Mouse (Mus musculus): ENCODE data around the gene Ptgs1. TPM values are rescaled to one million over a fixed set of nuclear protein-coding genes. Genes with fewer than 3 reads are reported as not detected.

The Ptgs1 gene
- polyA plus RNA-seq, 1 experiment from 2014 or later, result 76.1 TPM

DNA sequence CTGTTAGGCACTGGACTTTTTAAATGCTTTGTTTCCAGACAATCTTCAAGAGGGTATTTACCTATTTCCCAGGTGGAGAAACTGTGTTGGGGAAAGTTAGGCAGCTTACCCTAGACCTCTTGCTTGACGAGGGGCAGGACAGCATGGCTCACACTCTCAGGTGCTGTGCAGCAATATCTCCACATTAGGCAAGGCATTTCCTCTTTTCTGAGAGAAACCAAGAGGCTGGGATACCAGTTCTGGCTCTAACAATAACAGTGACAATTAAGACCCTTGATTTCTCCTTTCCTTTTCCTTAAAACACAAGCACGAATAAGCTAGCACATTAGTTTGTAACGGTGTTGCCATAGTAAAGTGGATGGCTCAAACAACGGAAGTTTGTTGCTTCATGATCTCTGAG, 40.9 kb downstream of the Ptgs1 start:
- WGBS, result 72% methylated on average over 4 of the region's 4 CpGs
- Histone ChIP-seq H3K4me1 (replicated peaks; ENCODE audit: control insufficient read depth, insufficient read depth, low read length) (no peaks in the 10 kb centered on the region), H3K36me3 (ENCODE audit: control insufficient read depth, insufficient read depth, low read length) (no peaks in the 10 kb centered on the region), H3K4me2 (ENCODE audit: low read depth, low read length) (no peak overlapping the region), H3K9ac (ENCODE audit: low read length) (no peak overlapping the region), H3K27me3 (ENCODE audit: control insufficient read depth, insufficient read depth, low read depth, low read length) (no peaks in the 10 kb centered on the region), H3K9me3 (ENCODE audit: control insufficient read depth, low read length) (no peaks in the 10 kb centered on the region), H3K27ac (ENCODE audit: low read length) (no peak overlapping the region), H3K4me3 (ENCODE audit: low read length) (no peak overlapping the region)
- no peak for ATAC-seq (ENCODE audit: low read depth)

DNA sequence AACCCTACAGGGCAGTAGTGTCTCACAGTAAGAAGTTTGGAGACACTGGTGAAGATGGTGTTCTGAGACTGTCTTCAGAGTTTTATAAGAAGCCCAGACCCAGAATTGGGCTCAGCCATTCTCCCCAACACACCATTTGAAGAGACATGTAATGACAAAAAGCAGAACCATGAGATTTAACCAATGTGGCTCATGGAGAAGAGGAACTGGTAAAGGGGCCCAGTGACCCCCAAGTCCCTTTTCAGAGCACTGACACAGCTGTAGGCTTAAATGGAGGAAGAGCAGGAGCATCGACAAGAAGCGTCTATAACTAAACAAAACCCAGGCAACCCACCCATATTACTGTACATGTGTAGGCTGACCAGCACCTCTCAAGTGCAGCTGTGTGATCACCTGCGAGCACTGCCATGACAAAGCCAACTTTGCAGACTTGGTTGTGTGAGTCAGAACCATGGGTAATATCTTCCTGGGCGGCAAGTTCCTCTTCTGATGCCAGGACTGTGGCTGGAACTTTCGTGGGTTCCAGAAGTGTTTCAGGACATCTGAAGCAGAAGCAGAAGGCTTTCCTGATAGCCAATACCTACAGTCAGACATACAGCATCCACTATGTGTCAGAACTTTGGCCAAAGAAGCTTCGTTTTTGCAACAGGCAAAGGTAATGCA, 42.2 kb downstream of the Ptgs1 start:
- Histone ChIP-seq H3K9ac (ENCODE audit: low read length) (no peak overlapping the region), H3K27me3 (ENCODE audit: control insufficient read depth, insufficient read depth, low read depth, low read length) (no peaks in the 10 kb centered on the region), H3K4me1 (replicated peaks; ENCODE audit: control insufficient read depth, insufficient read depth, low read length) (no peaks in the 10 kb centered on the region; the same call in 1 of the 2 replicates), H3K27ac (ENCODE audit: low read length) (no peak overlapping the region), H3K4me2 (ENCODE audit: low read depth, low read length) (no peak overlapping the region), H3K4me3 (ENCODE audit: low read length) (no peak overlapping the region), H3K9me3 (ENCODE audit: control insufficient read depth, low read length) (no peaks in the 10 kb centered on the region), H3K36me3 (ENCODE audit: control insufficient read depth, insufficient read depth, low read length) (no peaks in the 10 kb centered on the region)
- WGBS, result 78% methylated on average over 6 of the region's 6 CpGs
- no peak for ATAC-seq (ENCODE audit: low read depth)

DNA sequence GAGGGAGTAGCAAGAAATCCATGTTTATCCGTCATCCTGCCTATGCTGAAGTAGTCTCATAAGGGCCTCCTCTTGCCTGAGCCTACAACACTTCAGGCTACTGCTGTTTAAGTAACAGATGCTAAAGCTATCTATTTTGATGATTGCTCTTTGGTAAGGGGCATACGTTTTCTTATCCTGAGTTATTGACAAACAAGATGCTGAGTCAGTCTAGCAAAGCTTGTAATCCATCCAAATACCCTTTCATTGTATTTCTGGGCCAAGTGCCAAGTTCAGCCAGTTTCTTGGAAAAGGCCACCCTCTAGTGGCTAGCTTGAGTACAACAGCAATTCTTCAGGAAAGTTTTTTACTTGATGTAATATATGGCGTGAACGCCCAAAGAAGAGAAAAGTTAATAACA, 46.2 kb downstream of the Ptgs1 start:
- WGBS, result 26% methylated on average over 4 of the region's 4 CpGs
- no peaks in the 10 kb centered on the region; the same call in 1 of the 2 replicates for H3K4me1 ChIP-seq (replicated peaks; ENCODE audit: control insufficient read depth, insufficient read depth, low read length)
- no peak overlapping the region for H3K4me2 ChIP-seq (ENCODE audit: low read depth, low read length)
- H3K27me3 ChIP-seq (ENCODE audit: control insufficient read depth, insufficient read depth, low read depth, low read length), result no peaks in the 10 kb centered on the region
- no peaks in the 10 kb centered on the region for H3K36me3 ChIP-seq (ENCODE audit: control insufficient read depth, insufficient read depth, low read length)
- no peak overlapping the region for H3K4me3 ChIP-seq (ENCODE audit: low read length)
- H3K27ac ChIP-seq (ENCODE audit: low read length), result no peak overlapping the region
- no peak overlapping the region for H3K9ac ChIP-seq (ENCODE audit: low read length)
- peak; percentile 49 for ATAC-seq (ENCODE audit: low read depth)
- no peaks in the 10 kb centered on the region for H3K9me3 ChIP-seq (ENCODE audit: control insufficient read depth, low read length)

DNA sequence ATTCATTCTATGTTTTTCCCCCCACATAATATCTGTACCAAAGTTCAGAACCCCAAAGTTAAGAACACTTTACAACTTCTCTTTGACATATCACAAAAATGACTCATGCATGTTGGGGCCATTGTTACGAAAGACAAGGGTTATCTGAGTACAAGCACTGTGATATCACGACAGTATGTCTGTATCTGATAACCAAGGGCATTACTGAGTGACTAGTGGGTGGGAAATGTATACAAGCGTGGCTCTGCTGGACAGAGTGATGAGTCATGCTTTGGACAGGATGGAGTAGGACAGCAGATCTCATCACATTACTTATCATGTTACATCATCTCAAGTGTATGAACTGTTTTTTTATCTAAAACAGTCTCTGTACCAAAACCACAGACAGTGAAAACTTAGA, 48.5 kb downstream of the Ptgs1 start:
- H3K4me2 ChIP-seq (ENCODE audit: low read depth, low read length), result no peak overlapping the region
- H3K4me1 ChIP-seq (replicated peaks; ENCODE audit: control insufficient read depth, insufficient read depth, low read length), result no peaks in the 10 kb centered on the region; the same call in 1 of the 2 replicates
- no peak overlapping the region for H3K27ac ChIP-seq (ENCODE audit: low read length)
- ATAC-seq (ENCODE audit: low read depth), result peak; percentile 17; the same call in 1 of the 2 replicates
- 36% methylated on average over 3 of the region's 3 CpGs for WGBS
- no peaks in the 10 kb centered on the region for H3K36me3 ChIP-seq (ENCODE audit: control insufficient read depth, insufficient read depth, low read length)
- H3K9ac ChIP-seq (ENCODE audit: low read length), result no peak overlapping the region
- no peaks in the 10 kb centered on the region for H3K27me3 ChIP-seq (ENCODE audit: control insufficient read depth, insufficient read depth, low read depth, low read length)
- H3K9me3 ChIP-seq (ENCODE audit: control insufficient read depth, low read length), result no peaks in the 10 kb centered on the region
- H3K4me3 ChIP-seq (ENCODE audit: low read length), result no peak overlapping the region

DNA sequence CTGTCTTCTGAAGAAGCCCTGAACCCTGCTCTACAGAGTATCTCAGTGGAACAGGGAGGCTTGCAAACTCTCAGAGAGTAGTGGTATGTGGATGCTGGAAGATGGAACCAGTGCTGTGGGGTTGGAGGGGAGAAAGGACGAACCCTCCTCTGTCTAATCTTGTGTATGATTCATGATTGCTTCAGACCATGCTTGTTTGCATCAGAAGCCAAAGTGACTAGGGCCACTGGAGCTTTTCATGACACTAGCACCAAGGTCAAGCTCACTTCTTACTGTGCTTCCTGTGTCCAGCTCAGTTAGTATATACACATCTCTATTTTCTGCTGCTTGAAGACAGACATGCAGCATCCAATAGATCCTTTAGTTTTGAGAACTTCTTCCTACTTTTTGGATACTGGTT, 50.9 kb downstream of the Ptgs1 start:
- no peak overlapping the region for H3K4me2 ChIP-seq (ENCODE audit: low read depth, low read length)
- H3K27ac ChIP-seq (ENCODE audit: low read length), result no peak overlapping the region
- no peaks in the 10 kb centered on the region; the same call in 1 of the 2 replicates for H3K4me1 ChIP-seq (replicated peaks; ENCODE audit: control insufficient read depth, insufficient read depth, low read length)
- no peaks in the 10 kb centered on the region for H3K9me3 ChIP-seq (ENCODE audit: control insufficient read depth, low read length)
- no peaks in the 10 kb centered on the region for H3K36me3 ChIP-seq (ENCODE audit: control insufficient read depth, insufficient read depth, low read length)
- H3K27me3 ChIP-seq (ENCODE audit: control insufficient read depth, insufficient read depth, low read depth, low read length), result no peaks in the 10 kb centered on the region
- 57% methylated on average over 1 of the region's 1 CpGs for WGBS
- H3K4me3 ChIP-seq (ENCODE audit: low read length), result no peak overlapping the region
- no peak overlapping the region for H3K9ac ChIP-seq (ENCODE audit: low read length)
- ATAC-seq (ENCODE audit: low read depth), result no peak

DNA sequence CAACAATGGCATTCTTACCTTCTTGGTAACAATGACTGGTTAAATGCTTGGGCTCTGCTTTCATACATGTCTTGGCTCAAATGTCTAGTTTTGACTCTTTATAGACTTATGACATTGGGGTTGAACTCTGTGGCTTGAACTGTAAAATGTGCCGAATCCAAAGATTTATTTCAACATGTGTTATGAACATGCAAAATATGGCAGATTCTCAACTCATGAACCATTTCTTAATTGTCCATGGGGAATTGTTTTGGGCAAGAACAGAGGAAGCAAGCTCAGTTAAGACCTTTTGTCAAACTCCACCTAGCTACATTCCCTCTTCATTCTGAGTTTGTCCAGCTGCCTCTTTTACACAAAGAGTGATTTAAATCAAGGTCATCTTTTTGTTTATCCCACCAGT, 52.1 kb downstream of the Ptgs1 start:
- Histone ChIP-seq H3K9ac (ENCODE audit: low read length) (no peak overlapping the region), H3K4me2 (ENCODE audit: low read depth, low read length) (no peak overlapping the region), H3K4me1 (replicated peaks; ENCODE audit: control insufficient read depth, insufficient read depth, low read length) (no peaks in the 10 kb centered on the region), H3K27ac (ENCODE audit: low read length) (no peak overlapping the region), H3K27me3 (ENCODE audit: control insufficient read depth, insufficient read depth, low read depth, low read length) (no peaks in the 10 kb centered on the region), H3K4me3 (ENCODE audit: low read length) (no peak overlapping the region), H3K9me3 (ENCODE audit: control insufficient read depth, low read length) (no peaks in the 10 kb centered on the region), H3K36me3 (ENCODE audit: control insufficient read depth, insufficient read depth, low read length) (no peaks in the 10 kb centered on the region)
- no peak for ATAC-seq (ENCODE audit: low read depth)
- WGBS, result 70% methylated on average over 1 of the region's 1 CpGs

Other genes starting within 250 kb of the Ptgs1 start
- gene Ndufa8, start 181.0 kb upstream of the Ptgs1 start, polyA plus RNA-seq (2015; fragmentation: Nextera tagmentation; extraction: Ambion mirVana), result 239 and 249 TPM in 2 replicates
- 9.6 and 11.1 TPM in 2 replicates for gene Morn5, start 181.0 kb upstream of the Ptgs1 start, polyA plus RNA-seq (2015; fragmentation: Nextera tagmentation; extraction: Ambion mirVana)
- 4.7 and 4.9 TPM in 2 replicates for gene Lhx6, start 125.0 kb upstream of the Ptgs1 start, polyA plus RNA-seq (2015; fragmentation: Nextera tagmentation; extraction: Ambion mirVana)
- gene Mrrf, start 94.0 kb upstream of the Ptgs1 start, polyA plus RNA-seq (2015; fragmentation: Nextera tagmentation; extraction: Ambion mirVana), result 30.3 TPM in 2 replicates
- gene Rbm18, start 93.7 kb upstream of the Ptgs1 start, polyA plus RNA-seq (2015; fragmentation: Nextera tagmentation; extraction: Ambion mirVana), result 73.5 and 75.4 TPM in 2 replicates
- gene Olfr338, start 143.1 kb downstream of the Ptgs1 start, polyA plus RNA-seq (2015; fragmentation: Nextera tagmentation; extraction: Ambion mirVana), result 0.04 TPM in 1 of 2 replicates, not detected in the other
- not detected in 2 replicates for gene Olfr339, start 188.5 kb downstream of the Ptgs1 start, polyA plus RNA-seq (2015; fragmentation: Nextera tagmentation; extraction: Ambion mirVana)
- not detected in 2 replicates for gene Olfr340, start 222.2 kb downstream of the Ptgs1 start, polyA plus RNA-seq (2015; fragmentation: Nextera tagmentation; extraction: Ambion mirVana)